Mouse (Mus musculus): ENCODE measurements around the gene Adamtsl2.

DNA sequence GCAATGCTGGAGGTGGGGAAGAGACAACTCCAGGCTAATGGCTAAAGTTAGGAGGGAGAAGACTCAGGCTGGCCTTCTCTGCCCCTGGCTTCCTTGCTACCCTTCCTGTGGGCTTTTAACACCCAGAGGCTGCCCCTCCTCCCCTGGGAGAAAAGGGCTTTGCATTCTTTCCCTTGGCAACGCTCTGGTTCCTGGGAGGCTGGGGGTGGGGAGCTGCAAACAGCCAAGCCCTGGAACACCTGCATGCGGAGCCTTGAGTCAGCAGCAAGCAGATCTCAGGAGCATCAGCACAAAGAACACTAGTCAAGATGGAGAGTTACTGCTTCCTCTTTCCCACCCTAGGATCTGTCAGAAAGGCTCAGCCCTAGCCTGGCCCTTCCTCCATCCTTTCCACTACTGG lies 70.3 kb downstream of the Adamtsl2 start:
- no peak for TF ChIP-seq CTCF (IDR thresholded peaks at IDR 0.05; ENCODE audit: extremely low read depth, insufficient read length, insufficient replicate concordance, low read depth, low read length)
- no peak for TF ChIP-seq POLR2A (IDR thresholded peaks at IDR 0.05; ENCODE audit: low read depth, low read length)

Measured in small intestine, adult 2 months (tissue).